Mouse (Mus musculus): ENCODE measurements around the gene Gm5089. TPM values are rescaled to one million over a fixed set of nuclear protein-coding genes. Genes with fewer than 3 reads are reported as not detected.
A peak's percentile ranks its signal among the peaks of the same experiment; 100 is the strongest.

Gene Gm5089
- polyA plus RNA-seq, 1 experiment from 2014 or later: not detected

DNA sequence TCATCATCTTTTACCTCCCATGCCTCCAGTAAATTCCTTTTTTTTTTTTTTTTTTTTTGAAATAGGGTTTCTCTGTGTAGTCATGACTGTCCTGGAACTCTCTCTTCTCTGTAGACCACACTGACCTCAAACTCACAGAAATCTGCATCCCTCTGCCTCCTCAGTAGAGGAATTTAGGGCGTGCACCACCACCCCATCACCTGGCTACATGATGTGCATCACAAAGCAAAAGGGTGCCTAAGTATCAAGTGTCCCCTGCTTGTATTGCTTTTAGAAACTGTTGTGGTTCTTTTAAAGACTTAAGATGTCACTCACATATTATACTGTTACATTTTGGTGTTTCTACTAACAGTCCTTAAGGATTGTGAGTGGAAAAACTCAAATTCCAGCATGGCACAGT is 57.8 kb downstream of the Gm5089 start:
- no peaks in the 10 kb centered on the region for H3K27me3 ChIP-seq (replicated peaks; ENCODE audit: control insufficient read depth, insufficient read depth, low read length)
- no peaks in the 10 kb centered on the region for H3K36me3 ChIP-seq (ENCODE audit: control insufficient read depth, insufficient read depth, low read length)
- WGBS: 64% methylated on average over 1 of the region's 1 CpGs
- no peak overlapping the region for H3K27ac ChIP-seq (ENCODE audit: low read depth)
- no peak for ATAC-seq (replicated peaks; ENCODE audit: low FRiP score, low TSS enrichment, low read depth)
- no peak overlapping the region for H3K9ac ChIP-seq (ENCODE audit: low read length)
- no peaks in the 10 kb centered on the region for H3K9me3 ChIP-seq (ENCODE audit: control insufficient read depth, low read length)
- no peaks in the 10 kb centered on the region for H3K4me1 ChIP-seq (replicated peaks; ENCODE audit: control insufficient read depth, insufficient read depth, low read length)
- no peak overlapping the region for H3K4me2 ChIP-seq (ENCODE audit: low read length)
- no peak overlapping the region for H3K4me3 ChIP-seq (ENCODE audit: low read depth, low read length)
- DNase-seq (ENCODE audit: low spot score): no peak

DNA sequence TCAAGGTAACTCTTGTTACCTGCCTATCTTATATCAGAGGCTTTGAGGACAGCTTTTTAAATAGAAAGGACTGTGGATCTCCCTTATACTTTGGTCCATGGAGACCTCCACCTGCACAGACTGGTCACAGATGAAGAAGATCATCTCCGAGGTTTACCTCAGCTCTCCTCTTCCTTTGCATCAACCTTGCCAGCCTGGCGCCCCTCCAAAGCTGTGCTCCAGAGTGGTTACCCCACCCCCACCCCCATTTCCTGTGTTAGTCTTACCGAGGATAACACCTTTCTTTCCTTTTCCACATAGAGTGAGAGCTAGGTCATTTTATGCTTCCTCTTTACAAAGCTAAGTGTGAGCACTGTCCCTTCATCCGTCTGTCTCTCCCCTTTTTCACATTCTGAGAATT is 60.0 kb downstream of the Gm5089 start:
- H3K4me1 ChIP-seq (replicated peaks; ENCODE audit: control insufficient read depth, insufficient read depth, low read length): no peaks in the 10 kb centered on the region

DNA sequence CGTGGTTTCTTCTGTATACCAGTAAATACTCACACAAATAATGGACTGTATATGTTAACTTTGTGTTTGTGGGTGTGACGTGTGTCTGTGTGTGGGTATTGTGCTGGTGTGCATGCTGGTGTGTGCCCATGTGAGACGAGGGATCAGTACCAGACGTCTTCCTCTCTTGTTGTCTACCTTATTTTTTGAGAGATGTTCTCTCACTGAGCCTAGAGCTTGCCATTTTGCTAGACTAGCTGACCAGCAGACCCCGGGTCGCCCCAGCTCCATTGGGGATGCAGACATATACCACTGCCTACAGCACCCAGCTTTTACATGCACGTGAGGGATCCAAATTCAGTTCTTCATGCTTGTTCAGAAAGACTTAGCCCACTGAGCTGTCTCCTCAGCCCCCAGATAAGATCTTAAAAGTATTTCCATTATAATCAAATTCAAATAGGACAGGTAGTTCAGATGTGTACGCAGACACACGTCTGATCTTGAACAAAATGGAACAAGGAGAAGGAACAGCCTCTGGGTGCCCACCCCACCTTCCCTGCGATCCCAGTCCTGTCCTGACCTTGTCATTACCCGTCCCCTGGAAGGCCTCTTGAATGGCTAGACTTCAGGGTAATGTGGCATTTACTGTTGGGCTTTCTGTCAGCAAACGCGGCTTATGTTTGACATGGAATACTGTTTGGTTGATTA is 61.1 kb downstream of the Gm5089 start:
- Histone ChIP-seq H3K9ac (ENCODE audit: low read length) (no peak overlapping the region), H3K4me2 (ENCODE audit: low read length) (no peak overlapping the region), H3K4me3 (ENCODE audit: low read depth, low read length) (no peak overlapping the region), H3K27ac (ENCODE audit: low read depth) (no peak overlapping the region), H3K9me3 (ENCODE audit: control insufficient read depth, low read length) (no peaks in the 10 kb centered on the region), H3K36me3 (ENCODE audit: control insufficient read depth, insufficient read depth, low read length) (no peaks in the 10 kb centered on the region), H3K4me1 (replicated peaks; ENCODE audit: control insufficient read depth, insufficient read depth, low read length) (no peaks in the 10 kb centered on the region), H3K27me3 (replicated peaks; ENCODE audit: control insufficient read depth, insufficient read depth, low read length) (no peaks in the 10 kb centered on the region)
- ATAC-seq (replicated peaks; ENCODE audit: low FRiP score, low TSS enrichment, low read depth) (no peak), DNase-seq (ENCODE audit: low spot score) (no peak)
- 83% methylated on average over 13 of the region's 13 CpGs for WGBS

More for the DNA sequence above, 60.0 kb downstream of the Gm5089 start:
- Histone ChIP-seq H3K4me3 (ENCODE audit: low read depth, low read length) (no peak overlapping the region), H3K27me3 (replicated peaks; ENCODE audit: control insufficient read depth, insufficient read depth, low read length) (no peaks in the 10 kb centered on the region), H3K4me2 (ENCODE audit: low read length) (no peak overlapping the region), H3K36me3 (ENCODE audit: control insufficient read depth, insufficient read depth, low read length) (no peaks in the 10 kb centered on the region), H3K9me3 (ENCODE audit: control insufficient read depth, low read length) (no peaks in the 10 kb centered on the region), H3K9ac (ENCODE audit: low read length) (no peak overlapping the region), H3K27ac (ENCODE audit: low read depth) (no peak overlapping the region)
- whole genome bisulfite sequencing: 42% methylated on average over 4 of the region's 4 CpGs
- ATAC-seq (replicated peaks; ENCODE audit: low FRiP score, low TSS enrichment, low read depth) (no peak), DNase-seq (ENCODE audit: low spot score) (no peak)

DNA sequence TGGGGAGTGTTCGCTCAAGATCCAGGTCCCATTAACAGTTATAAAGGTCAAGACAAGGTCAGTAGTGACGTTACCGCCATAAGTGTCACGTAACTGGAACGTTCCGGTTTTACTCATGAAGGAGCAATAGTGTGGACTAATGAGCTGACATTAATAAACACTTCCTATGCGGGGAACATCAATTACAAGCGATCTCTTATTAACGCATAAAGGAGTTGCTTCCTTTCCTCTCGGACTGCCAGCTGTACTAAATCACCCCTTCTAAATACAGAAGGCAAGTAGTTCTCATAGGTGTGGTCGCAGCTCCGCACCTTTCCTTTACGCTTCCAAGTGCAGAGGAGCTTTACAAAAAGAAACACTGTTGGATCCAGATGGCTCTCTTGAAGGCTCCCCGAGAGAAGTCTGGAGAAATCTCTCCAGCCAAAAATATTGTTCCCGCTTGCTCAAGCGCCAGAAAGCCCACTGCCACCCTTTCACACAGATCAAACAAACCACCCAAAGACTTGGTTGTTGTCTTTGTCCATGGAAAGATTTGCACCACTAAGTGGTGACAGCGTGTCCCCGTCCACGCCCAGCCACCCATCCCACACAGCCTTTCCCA is 62.4 kb downstream of the Gm5089 start:
- 65% methylated on average over 19 of the region's 19 CpGs for WGBS

DNA sequence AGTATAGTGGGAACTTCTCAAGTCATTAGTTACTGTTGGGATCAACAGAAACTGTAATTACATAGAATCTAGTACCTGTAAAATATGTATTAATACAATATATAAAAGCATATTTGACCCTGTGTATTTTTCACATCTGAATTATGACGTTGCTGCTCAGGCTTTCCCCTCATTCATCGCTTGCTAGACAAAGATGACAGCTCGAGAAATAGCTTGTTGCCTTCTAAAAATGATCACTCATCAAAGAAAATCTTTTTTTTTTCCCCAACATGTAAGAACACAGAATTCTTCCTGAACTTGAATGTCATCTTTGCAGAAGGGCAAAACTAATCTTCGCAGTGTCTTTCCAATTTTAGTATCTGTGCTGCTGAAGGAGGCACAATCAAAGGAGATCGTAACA is 63.1 kb downstream of the Gm5089 start:
- Histone ChIP-seq H3K9ac (ENCODE audit: low read length) (no peak overlapping the region), H3K9me3 (ENCODE audit: control insufficient read depth, low read length) (no peaks in the 10 kb centered on the region), H3K27me3 (replicated peaks; ENCODE audit: control insufficient read depth, insufficient read depth, low read length) (no peaks in the 10 kb centered on the region), H3K4me3 (ENCODE audit: low read depth, low read length) (no peak overlapping the region), H3K4me1 (replicated peaks; ENCODE audit: control insufficient read depth, insufficient read depth, low read length) (no peaks in the 10 kb centered on the region), H3K36me3 (ENCODE audit: control insufficient read depth, insufficient read depth, low read length) (no peaks in the 10 kb centered on the region), H3K4me2 (ENCODE audit: low read length) (no peak overlapping the region), H3K27ac (ENCODE audit: low read depth) (no peak overlapping the region)
- ATAC-seq (replicated peaks; ENCODE audit: low FRiP score, low TSS enrichment, low read depth) (no peak), DNase-seq (ENCODE audit: low spot score) (no peak)
- 90% methylated on average over 5 of the region's 5 CpGs for WGBS

More for the DNA sequence above, 62.4 kb downstream of the Gm5089 start:
- Histone ChIP-seq H3K36me3 (ENCODE audit: control insufficient read depth, insufficient read depth, low read length) (no peaks in the 10 kb centered on the region), H3K9me3 (ENCODE audit: control insufficient read depth, low read length) (no peaks in the 10 kb centered on the region), H3K4me1 (replicated peaks; ENCODE audit: control insufficient read depth, insufficient read depth, low read length) (no peaks in the 10 kb centered on the region), H3K9ac (ENCODE audit: low read length) (no peak overlapping the region), H3K27me3 (replicated peaks; ENCODE audit: control insufficient read depth, insufficient read depth, low read length) (no peaks in the 10 kb centered on the region), H3K27ac (ENCODE audit: low read depth) (no peak overlapping the region), H3K4me3 (ENCODE audit: low read depth, low read length) (no peak overlapping the region), H3K4me2 (ENCODE audit: low read length) (no peak overlapping the region)
- DNase-seq (ENCODE audit: low spot score) (no peak), ATAC-seq (replicated peaks; ENCODE audit: low FRiP score, low TSS enrichment, low read depth) (no peak)

DNA sequence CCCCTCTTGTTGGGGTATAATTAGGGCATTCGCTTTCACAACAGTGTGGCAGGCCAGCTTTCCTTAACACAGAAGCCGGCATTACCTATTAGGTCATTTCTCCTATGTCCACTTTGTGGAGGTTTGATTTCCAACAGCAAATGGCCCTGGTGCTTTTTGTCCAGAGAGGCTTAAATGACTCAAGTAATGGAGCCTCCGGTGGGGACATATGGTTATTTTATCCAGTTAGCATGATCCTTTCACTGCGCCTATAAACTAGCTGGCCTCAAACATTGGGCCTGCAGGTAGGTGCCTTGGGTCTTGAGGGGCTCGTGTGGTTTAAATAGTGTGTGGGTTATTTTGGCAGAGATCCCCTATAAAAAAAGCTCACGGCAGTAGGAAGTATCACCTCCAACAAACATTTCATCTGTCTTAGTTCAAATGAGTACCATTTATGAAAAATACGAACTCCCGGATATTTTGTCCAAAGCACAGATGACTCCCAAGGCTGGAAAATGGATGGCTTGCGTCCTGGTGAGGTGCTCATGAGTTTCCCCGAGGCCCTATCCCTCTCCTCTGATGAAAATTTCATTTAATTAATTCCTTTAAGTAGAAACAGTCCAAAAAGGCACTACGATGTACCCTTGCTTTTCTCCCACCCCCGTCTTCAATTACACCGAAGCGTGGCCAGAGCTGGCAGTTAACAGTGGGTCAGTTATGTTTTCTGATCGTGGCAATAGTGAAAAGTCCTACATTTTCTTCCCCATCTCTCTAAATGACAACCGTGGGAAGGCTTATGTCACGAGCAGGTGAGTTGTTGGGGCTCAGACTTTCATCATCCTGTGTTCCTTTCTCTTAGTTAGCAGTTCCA is 64.4 kb downstream of the Gm5089 start:
- H3K4me1 ChIP-seq (replicated peaks; ENCODE audit: control insufficient read depth, insufficient read depth, low read length): no peaks in the 10 kb centered on the region
- DNase-seq (ENCODE audit: low spot score): peak; percentile 34
- H3K4me3 ChIP-seq (ENCODE audit: low read depth, low read length): no peak overlapping the region
- no peaks in the 10 kb centered on the region for H3K9me3 ChIP-seq (ENCODE audit: control insufficient read depth, low read length)
- H3K27ac ChIP-seq (ENCODE audit: low read depth): no peak overlapping the region
- H3K9ac ChIP-seq (ENCODE audit: low read length): no peak overlapping the region
- WGBS: 91% methylated on average over 17 of the region's 17 CpGs
- ATAC-seq (replicated peaks; ENCODE audit: low FRiP score, low TSS enrichment, low read depth): no peak
- H3K4me2 ChIP-seq (ENCODE audit: low read length): no peak overlapping the region
- no peaks in the 10 kb centered on the region for H3K36me3 ChIP-seq (ENCODE audit: control insufficient read depth, insufficient read depth, low read length)
- no peaks in the 10 kb centered on the region for H3K27me3 ChIP-seq (replicated peaks; ENCODE audit: control insufficient read depth, insufficient read depth, low read length)

DNA sequence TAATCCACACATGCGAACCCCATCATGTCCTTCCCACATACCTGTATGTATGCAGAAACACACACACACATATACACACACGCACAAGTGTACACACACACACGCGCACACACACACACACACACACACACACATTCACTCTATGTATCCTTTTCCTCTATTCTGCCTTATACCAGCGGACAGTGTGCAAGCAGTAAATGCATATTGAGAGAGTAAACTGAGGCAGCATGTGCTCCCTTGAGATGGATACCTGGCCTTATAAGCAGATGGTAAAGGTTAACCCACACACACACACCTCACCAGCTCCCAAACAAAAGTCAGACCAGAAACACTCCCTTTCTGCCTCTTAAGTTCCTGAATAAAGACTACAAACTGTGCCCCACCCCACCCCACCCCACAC is 65.2 kb downstream of the Gm5089 start:
- DNase-seq (ENCODE audit: low spot score): no peak
- no peaks in the 10 kb centered on the region for H3K4me1 ChIP-seq (replicated peaks; ENCODE audit: control insufficient read depth, insufficient read depth, low read length)
- no peak for ATAC-seq (replicated peaks; ENCODE audit: low FRiP score, low TSS enrichment, low read depth)

DNA sequence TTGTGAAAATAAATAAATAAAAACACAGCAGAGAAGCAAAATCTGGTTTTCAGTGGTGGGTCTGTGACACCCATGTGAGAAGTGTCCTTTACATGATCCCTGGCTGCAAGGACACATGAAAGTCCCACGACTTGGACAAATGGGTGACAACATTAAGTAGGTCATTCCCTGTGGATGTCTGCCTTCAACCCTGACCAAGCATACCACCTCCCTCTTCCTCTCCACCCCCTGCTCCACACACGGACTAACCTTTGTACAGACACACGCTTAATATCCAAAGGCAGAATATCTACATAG is 65.7 kb downstream of the Gm5089 start:
- no peak overlapping the region for H3K9ac ChIP-seq (ENCODE audit: low read length)
- H3K4me1 ChIP-seq (replicated peaks; ENCODE audit: control insufficient read depth, insufficient read depth, low read length): no peaks in the 10 kb centered on the region
- H3K4me3 ChIP-seq (ENCODE audit: low read depth, low read length): no peak overlapping the region
- no peak overlapping the region for H3K4me2 ChIP-seq (ENCODE audit: low read length)
- H3K27me3 ChIP-seq (replicated peaks; ENCODE audit: control insufficient read depth, insufficient read depth, low read length): no peaks in the 10 kb centered on the region
- no peak overlapping the region for H3K27ac ChIP-seq (ENCODE audit: low read depth)
- no peaks in the 10 kb centered on the region for H3K9me3 ChIP-seq (ENCODE audit: control insufficient read depth, low read length)
- ATAC-seq (replicated peaks; ENCODE audit: low FRiP score, low TSS enrichment, low read depth): no peak
- H3K36me3 ChIP-seq (ENCODE audit: control insufficient read depth, insufficient read depth, low read length): no peaks in the 10 kb centered on the region
- WGBS: 75% methylated on average over 3 of the region's 3 CpGs
- peak; percentile 13 for DNase-seq (ENCODE audit: low spot score)

More for the DNA sequence above, 65.2 kb downstream of the Gm5089 start:
- 94% methylated on average over 5 of the region's 5 CpGs for WGBS
- no peak overlapping the region for H3K9ac ChIP-seq (ENCODE audit: low read length)
- H3K27me3 ChIP-seq (replicated peaks; ENCODE audit: control insufficient read depth, insufficient read depth, low read length): no peaks in the 10 kb centered on the region
- no peak overlapping the region for H3K4me2 ChIP-seq (ENCODE audit: low read length)
- no peaks in the 10 kb centered on the region for H3K36me3 ChIP-seq (ENCODE audit: control insufficient read depth, insufficient read depth, low read length)
- H3K27ac ChIP-seq (ENCODE audit: low read depth): no peak overlapping the region
- H3K4me3 ChIP-seq (ENCODE audit: low read depth, low read length): no peak overlapping the region
- no peaks in the 10 kb centered on the region for H3K9me3 ChIP-seq (ENCODE audit: control insufficient read depth, low read length)
